Mouse (Mus musculus): ENCODE data around the gene Clec2i. TPM values are rescaled to one million over a fixed set of nuclear protein-coding genes. Genes with fewer than 3 reads are reported as not detected.
"Not testable (repeated sequence)": the region's sequence is repeated elsewhere in the genome, so short reads cannot be mapped to it uniquely, and the experiment has no call there.

Gene Clec2i
- total RNA-seq (2021), result under 1 TPM in 1 of 2 experiments, not detected in 1; 0.15 TPM
- long read RNA-seq, experiment 1, result 0 reads
- long read RNA-seq, experiment 2, result 0 reads

DNA sequence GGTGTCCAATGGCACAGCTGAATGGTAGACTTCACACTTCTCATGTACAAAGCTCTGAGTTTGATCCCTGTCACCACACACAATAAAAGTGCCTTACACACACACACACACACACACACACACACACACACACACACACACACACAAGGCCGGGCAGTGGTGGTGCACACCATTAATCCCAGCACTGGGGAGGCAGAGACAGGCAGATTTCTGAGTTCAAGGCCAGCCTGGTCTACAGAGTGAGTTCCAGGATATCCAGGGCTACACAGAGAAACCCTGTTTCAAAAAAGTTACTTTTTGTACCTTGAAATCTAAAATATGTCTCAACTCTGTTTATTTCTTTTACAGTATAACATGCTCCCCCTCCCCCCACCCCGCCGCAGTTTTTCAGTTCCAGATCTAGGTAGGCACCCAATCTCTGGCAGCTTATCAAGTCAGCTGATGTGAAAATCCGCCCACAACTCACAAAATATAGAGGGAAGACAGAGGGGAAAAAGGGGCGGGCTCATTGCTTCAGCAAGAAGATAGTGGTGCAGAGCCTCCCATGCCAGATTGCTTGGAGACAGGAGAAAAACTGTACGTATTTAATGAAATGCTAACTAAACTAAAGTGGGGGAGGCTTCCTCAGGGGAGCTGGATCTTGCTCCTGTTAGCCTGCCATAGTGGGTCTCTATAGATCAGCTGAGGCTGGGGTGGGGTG lies at the start of gene Clec2i:
Gene Clec2i (plus strand): TSS at position 498 of the 700 bp plus-strand sequence.
- peak; percentile 69 to 79 for DNase-seq (ENCODE audit: low spot score in 2 of 2)
- intact Hi-C loops (cut with DNase I), result loop anchor here (10.0 kb wide), 1 partner anchor 232 kb away; no protein-coding TSS in a partner anchor

DNA sequence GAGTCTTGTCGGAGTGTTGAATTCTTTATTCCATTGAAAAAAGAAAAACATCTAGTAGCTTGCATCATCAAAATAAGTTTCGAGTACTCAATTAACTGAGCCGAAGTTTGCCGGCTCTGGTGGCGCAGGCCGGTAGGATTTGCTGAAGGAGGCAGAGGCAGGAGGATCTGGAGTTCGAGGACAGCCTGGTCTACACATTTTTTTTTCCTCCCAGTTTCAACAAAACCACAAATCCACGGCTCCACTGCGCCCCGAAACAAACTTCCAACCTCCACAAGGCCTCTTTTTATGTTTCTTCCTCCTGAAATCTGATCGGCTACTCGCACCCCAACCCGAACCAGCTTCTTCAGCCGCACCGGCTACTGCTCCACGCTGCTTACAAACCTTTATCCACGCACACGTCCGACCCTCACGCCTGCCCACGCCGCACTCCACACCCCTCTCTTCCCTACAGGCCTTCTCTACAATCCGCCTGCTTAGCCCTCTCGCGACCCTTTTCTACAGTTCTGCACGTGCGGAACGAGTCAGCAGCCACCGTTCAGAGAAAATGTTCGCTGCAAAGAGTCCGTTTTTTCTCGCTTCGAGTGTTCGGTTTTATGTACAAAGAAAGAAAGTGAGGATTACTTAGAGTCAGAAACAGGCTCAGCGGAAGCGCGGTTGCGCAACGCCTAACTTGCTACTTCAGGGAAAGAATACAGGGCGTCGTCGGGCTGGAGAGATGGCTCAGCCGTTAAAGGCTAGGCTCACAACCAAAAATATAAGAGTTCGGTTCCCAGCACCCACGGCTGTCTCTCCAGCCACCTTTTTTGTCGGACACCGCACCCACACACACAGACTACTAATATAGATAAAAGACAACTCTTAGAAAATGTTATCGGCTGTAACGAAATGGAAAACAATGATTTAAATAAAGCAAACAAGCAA lies 48.8 kb upstream of the Clec2i start:
- intact Hi-C loops (cut with DNase I), result loop anchor here (2.0 kb wide), 1 partner anchor 36 kb away; no protein-coding TSS in a partner anchor
- DNase-seq (ENCODE audit: low spot score in 2 of 2), result peak; percentile 90 to 91

GRCm38 (mm10) chr6:128839266-128839771 lies 48.1 kb upstream of the Clec2i start:
- intact Hi-C loops (cut with DNase I), result loop anchor here (2.0 kb wide), 1 partner anchor 37 kb away; no protein-coding TSS in a partner anchor
- peak; percentile 77 to 78 for DNase-seq (ENCODE audit: low spot score in 2 of 2)

DNA sequence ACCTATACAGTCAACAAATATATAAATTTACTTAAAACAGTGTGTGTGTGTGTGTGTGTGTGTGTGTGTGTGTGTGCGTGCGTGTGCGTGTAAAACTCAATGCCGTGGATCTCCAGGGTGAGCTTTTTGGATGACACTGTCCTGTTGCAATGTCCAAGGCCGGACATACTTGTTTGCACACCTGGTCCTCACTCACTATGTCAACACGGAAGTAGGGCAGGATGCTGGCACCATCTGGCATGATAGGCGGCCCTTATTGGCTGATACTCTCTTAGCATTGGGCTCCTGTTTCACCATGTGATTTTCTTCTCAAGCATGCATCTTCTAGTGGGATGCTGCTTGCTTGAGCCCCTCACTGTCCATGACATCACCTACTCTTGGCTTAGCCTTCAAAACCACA lies 47.5 kb upstream of the Clec2i start:
- intact Hi-C loops (cut with DNase I), result loop anchor here (2.0 kb wide), 1 partner anchor 37 kb away; no protein-coding TSS in a partner anchor
- no peak for DNase-seq (ENCODE audit: low spot score in 2 of 2)

DNA sequence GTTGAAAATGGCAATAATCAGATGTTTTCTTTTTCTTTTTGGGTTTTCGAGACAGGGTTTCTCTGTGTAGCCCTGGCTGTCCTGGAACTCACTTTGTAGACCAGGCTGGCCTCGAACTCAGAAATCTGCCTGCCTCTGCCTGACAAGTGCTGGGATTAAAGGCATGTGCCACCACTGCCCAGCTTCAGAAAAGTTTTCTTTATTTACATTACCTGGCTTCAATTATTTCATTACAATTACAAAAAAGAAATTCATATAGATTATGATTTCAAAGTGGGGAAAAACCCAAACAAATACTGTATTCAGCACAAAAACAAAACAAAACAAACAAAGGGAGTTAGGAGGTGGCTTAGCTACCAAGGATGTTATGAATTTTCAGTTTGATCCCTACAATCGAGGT lies 46.7 kb upstream of the Clec2i start:
- DNase-seq (ENCODE audit: low spot score in 2 of 2); intact Hi-C loops (cut with DNase I): not testable (repeated sequence)

GRCm38 (mm10) chr6:128841327-128842089 lies 45.9 kb upstream of the Clec2i start:
- intact Hi-C loops (cut with DNase I), result loop anchor here (2.0 kb wide), 1 partner anchor 81 kb away; no protein-coding TSS in a partner anchor
- no peak for DNase-seq (ENCODE audit: low spot score in 2 of 2)

GRCm38 (mm10) chr6:128842356-128842944 lies 44.9 kb upstream of the Clec2i start:
- intact Hi-C loops (cut with DNase I), result loop anchor here (2.0 kb wide), 1 partner anchor 82 kb away; no protein-coding TSS in a partner anchor
- no peak for DNase-seq (ENCODE audit: low spot score in 2 of 2)

GRCm38 (mm10) chr6:128842945-128843478 lies 44.4 kb upstream of the Clec2i start:
- intact Hi-C loops (cut with DNase I), result loop anchor here (2.0 kb wide), 1 partner anchor 82 kb away; no protein-coding TSS in a partner anchor

GRCm38 (mm10) chr6:128843479-128843992 lies 43.9 kb upstream of the Clec2i start:
- intact Hi-C loops (cut with DNase I), result loop anchor here (2.0 kb wide), 1 partner anchor 83 kb away; no protein-coding TSS in a partner anchor

More at GRCm38 (mm10) chr6:128842945-128843478, 44.4 kb upstream of the Clec2i start:
- peak; percentile 94 to 95 for DNase-seq (ENCODE audit: low spot score in 2 of 2)

GRCm38 (mm10) chr6:128844131-128844530 lies 43.3 kb upstream of the Clec2i start:
- no peak for DNase-seq (ENCODE audit: low spot score in 2 of 2)
- intact Hi-C loops (cut with DNase I), result no loop called here

More at GRCm38 (mm10) chr6:128843479-128843992, 43.9 kb upstream of the Clec2i start:
- DNase-seq (ENCODE audit: low spot score in 2 of 2), result peak in 1 of 2 experiments; percentile 48

DNA sequence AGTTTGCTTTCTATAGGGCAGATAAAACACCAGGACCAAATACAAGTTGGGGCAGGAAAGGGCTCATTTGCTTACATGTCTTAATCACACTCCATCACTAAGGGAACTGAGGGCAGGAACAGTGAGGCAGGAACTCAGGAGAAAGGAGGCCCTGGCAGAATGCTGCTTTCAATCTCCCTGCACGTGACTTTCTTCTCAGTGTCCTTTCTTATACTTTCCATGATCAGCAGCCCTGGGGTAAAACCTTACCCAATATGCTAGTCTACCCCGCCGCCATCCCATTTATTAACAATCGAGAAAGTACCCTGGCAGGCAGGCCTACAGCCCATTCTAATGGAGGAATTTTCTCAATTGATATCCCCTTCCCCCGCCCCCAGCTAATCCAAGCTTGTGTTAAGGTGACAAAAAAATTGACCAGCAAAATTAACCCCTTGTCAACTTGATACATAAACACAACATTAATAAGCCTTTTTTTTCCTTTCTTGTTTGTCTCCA lies 42.8 kb upstream of the Clec2i start:
- no peak for DNase-seq (ENCODE audit: low spot score in 2 of 2)
- intact Hi-C loops (cut with DNase I), result no loop called here

- peak; percentile 86 to 92 for DNase-seq (ENCODE audit: low spot score in 2 of 2)
- intact Hi-C loops (cut with DNase I), result no loop called here
Observed at GRCm38 (mm10) chr6:128845319-128845979, 41.9 kb upstream of the Clec2i start.

DNA sequence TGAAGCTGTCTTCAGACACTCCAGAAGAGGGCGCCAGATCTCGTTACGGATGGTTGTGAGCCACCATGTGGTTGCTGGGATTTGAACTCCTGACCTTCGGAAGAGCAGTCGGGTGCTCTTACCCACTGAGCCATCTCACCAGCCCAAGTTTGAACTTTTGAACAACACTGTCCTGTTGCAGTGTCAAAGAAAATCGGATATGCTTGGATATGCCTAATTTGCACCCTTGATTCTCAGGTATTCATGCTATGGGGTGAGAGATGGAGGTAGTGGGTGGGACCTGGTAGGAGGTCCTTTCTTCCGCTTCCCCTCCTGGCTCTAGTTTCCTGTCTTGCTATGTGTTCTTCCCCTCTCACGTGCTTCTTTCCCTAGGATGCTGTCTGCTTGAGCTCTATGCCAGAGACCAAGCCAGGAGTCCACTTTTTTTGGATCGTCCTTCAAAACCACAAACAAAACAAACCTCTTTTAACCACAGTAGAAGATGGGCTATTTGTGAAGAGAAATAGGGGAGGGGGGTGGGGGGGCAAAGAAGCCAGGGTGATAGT lies 41.3 kb upstream of the Clec2i start:
- DNase-seq (ENCODE audit: low spot score in 2 of 2), result no peak
- intact Hi-C loops (cut with DNase I), result no loop called here

DNA sequence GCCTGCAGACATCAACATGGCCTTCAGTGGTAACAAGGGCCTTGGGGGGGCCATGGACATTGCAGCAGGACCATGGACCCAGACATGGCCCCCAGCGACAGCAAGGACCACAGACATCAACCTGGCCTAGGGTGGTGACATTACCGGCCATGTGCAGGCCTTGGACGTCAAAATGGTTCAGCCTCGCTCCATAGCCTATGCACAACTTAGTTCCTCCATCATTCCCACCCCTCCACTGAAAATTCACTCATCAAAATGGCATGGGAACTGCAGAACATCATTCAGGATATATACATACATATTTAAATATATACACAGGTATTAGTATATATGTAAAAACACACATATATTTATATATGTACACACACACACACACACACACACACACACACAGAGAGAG lies 40.0 kb upstream of the Clec2i start:
- no peak for DNase-seq (ENCODE audit: low spot score in 2 of 2)
- intact Hi-C loops (cut with DNase I), result no loop called here

DNA sequence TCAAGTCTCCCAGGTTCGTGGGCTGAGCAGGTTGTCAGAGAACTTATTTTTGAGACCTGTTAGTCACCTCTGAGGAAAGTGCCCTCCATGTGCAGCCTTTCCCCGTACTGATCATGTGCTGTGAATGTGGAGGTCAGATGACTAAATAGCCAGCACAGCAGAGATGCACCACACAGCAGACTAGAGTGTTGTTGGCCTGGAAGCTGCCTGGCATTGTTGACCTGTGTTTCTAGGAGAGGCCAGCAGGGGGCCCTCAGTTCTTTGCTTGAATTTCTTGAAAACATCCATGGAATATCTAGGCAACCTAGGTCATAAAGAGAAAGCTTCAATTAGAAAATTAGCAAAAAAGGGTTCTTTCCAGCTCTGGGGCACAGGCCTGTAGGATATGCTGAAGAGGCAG lies 37.5 kb upstream of the Clec2i start:
- intact Hi-C loops (cut with DNase I), result loop anchor here (5.0 kb wide), 2 partner anchors 407 to 517 kb away; no protein-coding TSS in a partner anchor
- peak in 1 of 2 experiments; percentile 58 for DNase-seq (ENCODE audit: low spot score in 2 of 2)

GRCm38 (mm10) chr6:128850671-128851070 lies 36.7 kb upstream of the Clec2i start:
- no peak for DNase-seq (ENCODE audit: low spot score in 2 of 2)
- intact Hi-C loops (cut with DNase I), result loop anchor here (5.0 kb wide), 2 partner anchors 407 to 517 kb away; no protein-coding TSS in a partner anchor

- no peak for DNase-seq (ENCODE audit: low spot score in 2 of 2)
- intact Hi-C loops (cut with DNase I), result loop anchor here (5.0 kb wide), 2 partner anchors 406 to 516 kb away; no protein-coding TSS in a partner anchor
Observed at GRCm38 (mm10) chr6:128851151-128851550, 36.2 kb upstream of the Clec2i start.

Measured in left cerebral cortex, postnatal 14 days (tissue).